Mouse (Mus musculus): Measurements from ENCODE around the gene 2610507B11Rik.

2610507B11Rik gene

GRCm38 (mm10) chr11:78289146-78289763, 27.7 kb downstream of the 2610507B11Rik start:
- no peak for DNase-seq (ENCODE audit: low read depth, low spot score)

GRCm38 (mm10) chr11:78290654-78291053, 29.1 kb downstream of the 2610507B11Rik start, which contains the start of gene BC030499:
Gene BC030499, plus strand, starts transcription at chr11:78290841.
- no peak for DNase-seq (ENCODE audit: low read depth, low spot score)

- DNase-seq (ENCODE audit: low read depth, low spot score): no peak
Observed at GRCm38 (mm10) chr11:78294585-78294984, 33.0 kb downstream of the 2610507B11Rik start.

- DNase-seq (ENCODE audit: low read depth, low spot score): no peak
Observed at GRCm38 (mm10) chr11:78300917-78301316, 39.4 kb downstream of the 2610507B11Rik start.

GRCm38 (mm10) chr11:78301357-78302084, 40.0 kb downstream of the 2610507B11Rik start, which contains the start of gene Spag5:
Gene Spag5, plus strand, starts transcription at chr11:78301529.
- peak; percentile 89 for DNase-seq (ENCODE audit: low read depth, low spot score)

GRCm38 (mm10) chr11:78305272-78305671, 43.7 kb downstream of the 2610507B11Rik start:
- no peak for DNase-seq (ENCODE audit: low read depth, low spot score)

- no peak for DNase-seq (ENCODE audit: low read depth, low spot score)
Observed at GRCm38 (mm10) chr11:78310861-78311511, 49.4 kb downstream of the 2610507B11Rik start.

GRCm38 (mm10) chr11:78313662-78314061, 52.1 kb downstream of the 2610507B11Rik start:
- no peak for DNase-seq (ENCODE audit: low read depth, low spot score)

GRCm38 (mm10) chr11:78318411-78318810, 56.9 kb downstream of the 2610507B11Rik start:
- no peak for DNase-seq (ENCODE audit: low read depth, low spot score)

GRCm38 (mm10) chr11:78322076-78322831, 60.7 kb downstream of the 2610507B11Rik start:
- no peak for DNase-seq (ENCODE audit: low read depth, low spot score)

- DNase-seq (ENCODE audit: low read depth, low spot score): peak; percentile 67
Observed at GRCm38 (mm10) chr11:78322860-78323259, 61.3 kb downstream of the 2610507B11Rik start, which contains the start of gene Aldoc. Gene Aldoc, plus strand, starts transcription at chr11:78322968.

- DNase-seq (ENCODE audit: low read depth, low spot score): no peak
Observed at GRCm38 (mm10) chr11:78324000-78324785, 62.6 kb downstream of the 2610507B11Rik start.

GRCm38 (mm10) chr11:78324965-78325364, 63.4 kb downstream of the 2610507B11Rik start:
- DNase-seq (ENCODE audit: low read depth, low spot score): no peak

GRCm38 (mm10) chr11:78327215-78327614, 65.7 kb downstream of the 2610507B11Rik start:
- DNase-seq (ENCODE audit: low read depth, low spot score): no peak

GRCm38 (mm10) chr11:78327634-78328511, 66.3 kb downstream of the 2610507B11Rik start, which contains the start of gene Pigs:
Gene Pigs, plus strand, starts transcription at chr11:78328415.
- peak; percentile 92 for DNase-seq (ENCODE audit: low read depth, low spot score)

GRCm38 (mm10) chr11:78328512-78329056, 67.0 kb downstream of the 2610507B11Rik start:
- no peak for DNase-seq (ENCODE audit: low read depth, low spot score)

GRCm38 (mm10) chr11:78332676-78333075, 71.1 kb downstream of the 2610507B11Rik start:
- no peak for DNase-seq (ENCODE audit: low read depth, low spot score)

- DNase-seq (ENCODE audit: low read depth, low spot score): no peak
Observed at GRCm38 (mm10) chr11:78333992-78334391, 72.4 kb downstream of the 2610507B11Rik start.

- DNase-seq (ENCODE audit: low read depth, low spot score): peak; percentile 71
Observed at GRCm38 (mm10) chr11:78337040-78337439, 75.5 kb downstream of the 2610507B11Rik start.

Measured in skeletal muscle tissue, adult 2 months (tissue).